Mouse (Mus musculus): ENCODE results near the gene Ggt5.

GRCm38 (mm10) chr10:75558515-75558914, 30.6 kb upstream of the Ggt5 start:
- TF ChIP-seq CTCF (IDR thresholded peaks at IDR 0.05; ENCODE audit: extremely low read depth, insufficient read depth, low read length), result no peak
- no peak for TF ChIP-seq POLR2A (IDR thresholded peaks at IDR 0.05; ENCODE audit: extremely low read depth, insufficient read depth, low read length)

All from cortical plate, adult 2 months (tissue).